Mouse (Mus musculus): ENCODE results near the gene Aldh6a1.

DNA sequence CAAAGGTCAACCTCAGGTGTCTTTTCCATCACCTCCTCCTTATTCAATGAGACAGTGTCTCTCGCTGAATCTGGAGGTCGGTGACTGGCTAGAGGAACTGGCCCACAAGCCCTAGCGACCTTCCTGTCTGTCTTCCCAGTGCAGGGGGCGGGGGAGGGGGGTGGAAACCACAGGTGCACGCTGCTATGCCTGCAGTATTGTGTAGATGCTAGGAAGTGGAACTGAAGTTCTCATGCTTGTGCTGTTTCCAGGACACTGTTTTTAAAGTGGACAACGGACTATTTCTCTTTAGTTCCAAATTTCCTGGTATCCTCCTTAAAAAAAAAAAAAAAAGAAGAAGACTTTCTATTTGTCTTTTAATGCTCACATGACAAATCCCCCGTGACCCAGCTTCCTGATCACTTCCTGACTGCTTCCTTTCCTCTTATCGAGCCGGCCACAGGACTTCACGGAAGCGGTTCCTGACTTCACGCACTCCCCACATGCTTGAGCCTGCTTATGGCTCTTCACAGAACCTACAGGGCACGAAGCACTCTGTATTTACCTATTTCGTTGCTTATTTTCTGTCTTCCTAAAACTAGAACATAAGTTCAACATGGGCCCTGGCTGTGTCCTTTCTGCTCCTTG is 61.9 kb downstream of the Aldh6a1 start:
- TF ChIP-seq FOSL1 (IDR thresholded peaks at IDR 0.05; ENCODE audit: insufficient read depth, low read length, poor library complexity, severe bottlenecking) (no peak), CTCF (IDR thresholded peaks at IDR 0.05; ENCODE audit: control insufficient read depth, insufficient read depth, insufficient read length) (no peak)

All from C2C12 (cell line).